Mouse (Mus musculus): ENCODE measurements around the gene Batf. TPM values are rescaled to one million over a fixed set of nuclear protein-coding genes. Genes with fewer than 3 reads are reported as not detected.
A peak's percentile ranks its signal among the peaks of the same experiment; 100 is the strongest.
"Not testable (repeated sequence)": the region's sequence is repeated elsewhere in the genome, so short reads cannot be mapped to it uniquely, and the experiment has no call there.

Batf gene
- polyA plus RNA-seq, 1 experiment from 2014 or later: 2.6 TPM

- Histone ChIP-seq H3K27me3 (replicated peaks; ENCODE audit: low read depth, poor library complexity, severe bottlenecking) (no peaks in the 10 kb centered on the region), H3K9me3 (no peaks in the 10 kb centered on the region), H3K36me3 (replicated peaks) (no peaks in the 10 kb centered on the region), H3K4me3 (no peak overlapping the region), H3K27ac (replicated peaks) (no peak overlapping the region), H3K4me1 (no peaks in the 10 kb centered on the region)
- no peak for DNase-seq (ENCODE audit: low spot score)
- 92% methylated on average over 12 of the region's 12 CpGs for WGBS
These were observed 25.6 kb upstream of the Batf start for GRCm38 (mm10) chr12:85660855-85661254.

GRCm38 (mm10) chr12:85662232-85662631, 24.2 kb upstream of the Batf start:
- not testable (repeated sequence) for H3K27me3 ChIP-seq (replicated peaks; ENCODE audit: low read depth, poor library complexity, severe bottlenecking); H3K36me3 ChIP-seq (replicated peaks); DNase-seq (ENCODE audit: low spot score); H3K27ac ChIP-seq (replicated peaks); H3K4me1 ChIP-seq; H3K4me3 ChIP-seq; H3K9me3 ChIP-seq
- 89% methylated on average over 8 of the region's 8 CpGs for WGBS

DNA sequence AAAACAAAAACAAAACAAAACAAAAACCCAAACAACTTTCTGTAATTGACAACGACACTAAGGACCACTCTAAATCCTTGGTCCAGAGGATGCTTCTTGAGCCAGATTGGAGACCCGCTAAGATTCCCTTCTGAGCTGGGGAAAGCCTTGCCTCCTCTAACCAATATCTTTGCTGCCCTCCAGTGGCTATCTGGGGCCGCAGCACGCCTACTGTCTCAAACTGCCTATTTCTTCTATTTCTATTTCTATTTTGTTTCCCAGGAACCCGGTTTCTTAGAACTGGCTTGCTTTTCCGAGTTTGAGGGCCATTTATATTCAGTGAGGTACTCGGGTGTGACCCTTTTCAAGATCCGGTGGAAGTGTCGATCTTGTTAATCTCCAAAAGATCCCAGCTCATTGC, 23.6 kb upstream of the Batf start:
- H3K9me3 ChIP-seq: no peaks in the 10 kb centered on the region

DNA sequence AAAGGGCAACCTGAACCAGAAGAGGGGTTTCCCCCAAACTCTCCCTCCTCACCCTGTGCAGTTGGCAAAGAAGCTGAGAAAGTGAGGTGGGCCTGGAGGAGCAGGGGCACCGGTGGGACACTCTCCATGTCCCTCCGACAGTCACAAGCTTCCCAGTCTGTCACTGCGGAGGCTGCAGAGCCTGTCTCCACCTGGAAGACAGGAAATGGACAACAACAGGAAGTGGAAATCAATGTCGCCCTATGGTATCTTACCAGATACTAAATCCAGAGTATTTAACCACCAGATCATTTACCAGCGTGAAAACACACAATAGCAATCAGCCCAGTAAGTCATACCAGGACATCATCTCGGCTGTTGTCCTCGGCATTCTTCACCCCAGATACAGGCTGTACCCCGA, 20.4 kb upstream of the Batf start:
- H3K36me3 ChIP-seq (replicated peaks): no peaks in the 10 kb centered on the region
- no peak overlapping the region for H3K4me3 ChIP-seq
- no peak for DNase-seq (ENCODE audit: low spot score)
- H3K4me1 ChIP-seq: no peaks in the 10 kb centered on the region
- H3K27me3 ChIP-seq (replicated peaks; ENCODE audit: low read depth, poor library complexity, severe bottlenecking): no peaks in the 10 kb centered on the region
- WGBS: 87% methylated on average over 8 of the region's 8 CpGs
- no peak overlapping the region for H3K27ac ChIP-seq (replicated peaks)
- 0 out of 2 replicates have a peak, but pooled peaks cover 2% of the 10 kb centered on the region for H3K9me3 ChIP-seq

More for the DNA sequence above, 23.6 kb upstream of the Batf start:
- no peaks in the 10 kb centered on the region for H3K36me3 ChIP-seq (replicated peaks)
- 19% methylated on average over 9 of the region's 9 CpGs for WGBS
- DNase-seq (ENCODE audit: low spot score): peak; percentile 79
- H3K4me3 ChIP-seq: no peak overlapping the region
- no peaks in the 10 kb centered on the region for H3K27me3 ChIP-seq (replicated peaks; ENCODE audit: low read depth, poor library complexity, severe bottlenecking)
- H3K27ac ChIP-seq (replicated peaks): no peak overlapping the region
- no peaks in the 10 kb centered on the region for H3K4me1 ChIP-seq

DNA sequence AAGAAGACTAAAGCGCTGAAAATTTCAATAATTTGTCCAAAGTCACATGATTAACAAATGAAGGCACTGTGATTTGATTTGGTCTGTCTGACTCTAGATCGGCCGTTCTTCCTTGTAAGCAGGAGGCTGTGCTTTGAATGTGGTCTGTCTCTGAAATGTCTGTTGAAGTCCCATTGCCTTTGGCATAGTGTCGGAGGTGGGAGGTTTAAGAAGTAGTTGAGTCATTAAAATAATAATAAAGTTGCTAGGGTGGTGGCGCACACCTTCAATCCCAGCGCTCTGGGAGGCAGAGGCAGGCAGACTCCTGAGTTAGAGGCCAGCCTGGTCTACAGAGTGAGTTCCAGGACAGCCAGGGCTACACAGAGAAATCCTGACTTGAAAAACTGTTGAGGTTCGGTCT, 19.4 kb upstream of the Batf start:
- Histone ChIP-seq H3K36me3 (replicated peaks) (no peaks in the 10 kb centered on the region), H3K4me3 (no peak overlapping the region), H3K27me3 (replicated peaks; ENCODE audit: low read depth, poor library complexity, severe bottlenecking) (no peaks in the 10 kb centered on the region), H3K4me1 (no peaks in the 10 kb centered on the region), H3K9me3 (0 out of 2 replicates have a peak, but pooled peaks cover 2% of the 10 kb centered on the region), H3K27ac (replicated peaks) (no peak overlapping the region)
- WGBS: 91% methylated on average over 7 of the region's 7 CpGs
- no peak for DNase-seq (ENCODE audit: low spot score)

GRCm38 (mm10) chr12:85668696-85669095, 17.8 kb upstream of the Batf start:
- H3K36me3 ChIP-seq (replicated peaks): no peaks in the 10 kb centered on the region
- H3K27me3 ChIP-seq (replicated peaks; ENCODE audit: low read depth, poor library complexity, severe bottlenecking): no peaks in the 10 kb centered on the region
- H3K4me1 ChIP-seq: no peaks in the 10 kb centered on the region
- DNase-seq (ENCODE audit: low spot score): no peak
- WGBS: 68% methylated on average over 3 of the region's 3 CpGs
- no peak overlapping the region for H3K27ac ChIP-seq (replicated peaks)
- H3K4me3 ChIP-seq: no peak overlapping the region
- H3K9me3 ChIP-seq: 0 out of 2 replicates have a peak, but pooled peaks cover 2% of the 10 kb centered on the region

- 71% methylated on average over 3 of the region's 3 CpGs for WGBS
- no peak for DNase-seq (ENCODE audit: low spot score)
- Histone ChIP-seq H3K9me3 (0 out of 2 replicates have a peak, but pooled peaks cover 2% of the 10 kb centered on the region), H3K27me3 (replicated peaks; ENCODE audit: low read depth, poor library complexity, severe bottlenecking) (no peaks in the 10 kb centered on the region), H3K36me3 (replicated peaks) (no peaks in the 10 kb centered on the region), H3K27ac (replicated peaks) (no peak overlapping the region), H3K4me1 (no peaks in the 10 kb centered on the region), H3K4me3 (no peak overlapping the region)
These were observed 16.4 kb upstream of the Batf start for GRCm38 (mm10) chr12:85670080-85670479.

- WGBS: 92% methylated on average over 8 of the region's 8 CpGs
- DNase-seq (ENCODE audit: low spot score): no peak
- Histone ChIP-seq H3K4me3 (no peak overlapping the region), H3K27ac (replicated peaks) (no peak overlapping the region), H3K27me3 (replicated peaks; ENCODE audit: low read depth, poor library complexity, severe bottlenecking) (no peaks in the 10 kb centered on the region), H3K9me3 (0 out of 2 replicates have a peak, but pooled peaks cover 2% of the 10 kb centered on the region), H3K36me3 (replicated peaks) (no peaks in the 10 kb centered on the region), H3K4me1 (no peaks in the 10 kb centered on the region)
These were observed 12.6 kb upstream of the Batf start for GRCm38 (mm10) chr12:85673914-85674313.

DNA sequence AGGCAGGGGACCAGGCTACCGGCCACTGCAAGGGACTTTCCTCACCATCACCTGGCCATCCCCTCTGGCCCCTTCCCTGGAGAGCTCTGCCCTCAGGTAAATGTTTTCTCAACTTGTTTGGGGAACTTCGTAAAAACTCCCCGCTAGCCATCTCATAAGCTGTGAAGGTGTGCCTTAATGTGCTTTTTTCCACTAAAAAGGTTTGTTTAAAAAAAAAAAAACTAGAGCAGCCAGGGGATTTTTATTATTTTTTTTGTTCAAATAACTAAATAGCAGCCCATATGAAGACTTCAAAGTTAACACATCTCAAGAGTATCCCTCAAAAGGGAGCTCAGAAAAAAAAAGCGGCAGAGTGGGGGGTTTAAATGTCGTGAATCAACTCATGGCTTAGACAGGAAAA, 7.4 kb upstream of the Batf start:
- H3K4me1 ChIP-seq: no peaks in the 10 kb centered on the region
- no peaks in the 10 kb centered on the region for H3K27me3 ChIP-seq (replicated peaks; ENCODE audit: low read depth, poor library complexity, severe bottlenecking)
- no peak overlapping the region for H3K4me3 ChIP-seq
- no peaks in the 10 kb centered on the region for H3K9me3 ChIP-seq
- H3K36me3 ChIP-seq (replicated peaks): no peaks in the 10 kb centered on the region
- DNase-seq (ENCODE audit: low spot score): no peak
- no peak overlapping the region for H3K27ac ChIP-seq (replicated peaks)
- WGBS: 83% methylated on average over 5 of the region's 5 CpGs

GRCm38 (mm10) chr12:85679808-85680207, 6.7 kb upstream of the Batf start:
- Histone ChIP-seq H3K27me3 (replicated peaks; ENCODE audit: low read depth, poor library complexity, severe bottlenecking) (no peaks in the 10 kb centered on the region), H3K4me1 (no peaks in the 10 kb centered on the region), H3K36me3 (replicated peaks) (no peaks in the 10 kb centered on the region), H3K27ac (replicated peaks) (no peak overlapping the region), H3K4me3 (no peak overlapping the region), H3K9me3 (no peaks in the 10 kb centered on the region)
- no peak for DNase-seq (ENCODE audit: low spot score)
- WGBS: 50% methylated on average over 2 of the region's 2 CpGs

GRCm38 (mm10) chr12:85682328-85682727, 4.1 kb upstream of the Batf start:
- no peak for DNase-seq (ENCODE audit: low spot score)
- Histone ChIP-seq H3K36me3 (replicated peaks) (no peaks in the 10 kb centered on the region), H3K27ac (replicated peaks) (no peak overlapping the region), H3K4me1 (peaks cover 13% of the 10 kb centered on the region), H3K4me3 (no peak overlapping the region), H3K27me3 (replicated peaks; ENCODE audit: low read depth, poor library complexity, severe bottlenecking) (0 out of 2 replicates have a peak, but pooled peaks cover 7% of the 10 kb centered on the region), H3K9me3 (no peaks in the 10 kb centered on the region)
- WGBS: 46% methylated on average over 2 of the region's 2 CpGs

- Histone ChIP-seq H3K4me3 (no peak overlapping the region), H3K27me3 (replicated peaks; ENCODE audit: low read depth, poor library complexity, severe bottlenecking) (0 out of 2 replicates have a peak, but pooled peaks cover 15% of the 10 kb centered on the region), H3K4me1 (peaks cover 13% of the 10 kb centered on the region), H3K9me3 (no peaks in the 10 kb centered on the region), H3K27ac (replicated peaks) (no peak overlapping the region), H3K36me3 (replicated peaks) (no peaks in the 10 kb centered on the region)
- 85% methylated on average over 16 of the region's 16 CpGs for WGBS
- DNase-seq (ENCODE audit: low spot score): no peak
These were observed 1.8 kb upstream of the Batf start for GRCm38 (mm10) chr12:85684411-85685275.

DNA sequence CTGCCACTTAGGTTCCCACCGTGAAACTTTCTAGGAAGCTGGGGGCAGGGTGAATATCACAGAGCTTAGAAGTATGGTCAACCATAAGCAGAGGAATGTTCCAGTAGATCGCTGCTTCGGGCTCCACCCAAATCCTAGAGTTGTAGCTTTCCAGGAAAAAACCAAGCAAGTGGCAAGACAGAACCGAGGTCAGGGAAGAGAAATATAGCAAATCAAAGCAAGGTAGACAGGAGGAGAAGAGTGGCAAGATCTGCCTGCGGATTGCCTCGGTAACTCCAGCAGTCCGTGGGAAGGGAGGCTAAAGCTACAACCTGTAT, 706 bp downstream of the Batf start:
- H3K9me3 ChIP-seq: no peaks in the 10 kb centered on the region
- 79% methylated on average over 7 of the region's 7 CpGs for WGBS
- H3K27me3 ChIP-seq (replicated peaks; ENCODE audit: low read depth, poor library complexity, severe bottlenecking): 0 out of 2 replicates have a peak, but pooled peaks cover 15% of the 10 kb centered on the region
- H3K27ac ChIP-seq (replicated peaks): no peak overlapping the region
- DNase-seq (ENCODE audit: low spot score): no peak
- peaks cover 13% of the 10 kb centered on the region for H3K4me1 ChIP-seq
- H3K4me3 ChIP-seq: peak overlapping the region; percentile 44
- H3K36me3 ChIP-seq (replicated peaks): no peaks in the 10 kb centered on the region

All from embryonic facial prominence, embryonic 10.5 days (tissue).